Mouse (Mus musculus) ES-E14 (cell line): ENCODE results near the gene Chd9. TPM values are rescaled to one million over a fixed set of nuclear protein-coding genes. Genes with fewer than 3 reads are reported as not detected.
"Not testable (repeated sequence)": the region's sequence is repeated elsewhere in the genome, so short reads cannot be mapped to it uniquely, and the experiment has no call there.

Experiments
- DNase-seq: peaks from one replicate; pipeline ENCODE4 v3.0.0-alpha.2; 2013; ENCODE audit warnings: low read depth, low spot score
- H3K27ac ChIP-seq: 2 replicates; pipeline ENCODE4 v1.5.1; 2012; ENCODE audit warnings: low read depth, mild to moderate bottlenecking, low read length, moderate library complexity, mixed read lengths; ENCODE audit not compliant: poor library complexity, insufficient read depth, severe bottlenecking
- H3K36me3 ChIP-seq: 2 replicates; pipeline ENCODE4 v1.6.1; 2012; ENCODE audit warnings: mild to moderate bottlenecking, low read length, moderate library complexity, mixed read lengths; ENCODE audit not compliant: control insufficient read depth, poor library complexity, insufficient read depth, severe bottlenecking
- H3K4me1 ChIP-seq, 2 experiments: fragments of 150-350 bp in 1 of 2; sonication (generic) in 1 of 2; 2 replicates each; pipeline ENCODE4 v1.6.1; 2012; ENCODE audit warnings: low read length in 2 of 2, mild to moderate bottlenecking in 1 of 2, mixed read lengths in 1 of 2; ENCODE audit not compliant: control insufficient read depth in 2 of 2, insufficient read depth in 2 of 2, poor library complexity in 1 of 2
- H3K4me3 ChIP-seq, 2 experiments: fragments of 150-350 bp in 1 of 2; sonication (generic) in 1 of 2; 2 replicates each; pipeline ENCODE4 v1.5.1; 2012; ENCODE audit warnings: low read length in 2 of 2, low read depth in 1 of 2, mild to moderate bottlenecking in 1 of 2, mixed read lengths in 1 of 2; ENCODE audit not compliant: insufficient read depth in 1 of 2, poor library complexity in 1 of 2, severe bottlenecking in 1 of 2
- H3K9ac ChIP-seq: 2 replicates; pipeline ENCODE4 v1.6.1; 2012; ENCODE audit warnings: low read depth, mild to moderate bottlenecking, low read length, mixed read lengths; ENCODE audit not compliant: poor library complexity, insufficient read depth, severe bottlenecking
- H3K9me3 ChIP-seq: fragments of 150-350 bp; sonication (generic); 2 replicates; pipeline ENCODE4 v1.6.1; 2012; ENCODE audit warnings: low read depth, mild to moderate bottlenecking, low read length; ENCODE audit not compliant: control insufficient read depth, insufficient read depth
- CHD2 ChIP-seq: IDR thresholded peaks from 2 replicates; pipeline ENCODE4 v1.6.1; 2014; ENCODE audit warnings: mild to moderate bottlenecking, low read depth, low read length, inconsistent platforms
- HCFC1 ChIP-seq: IDR thresholded peaks from 2 replicates; pipeline ENCODE4 v1.6.1; 2012; ENCODE audit warnings: low read length, inconsistent platforms, borderline replicate concordance; ENCODE audit not compliant: insufficient read depth
- MAFK ChIP-seq: IDR thresholded peaks from 2 replicates; pipeline ENCODE4 v1.6.1; 2014; ENCODE audit warnings: mild to moderate bottlenecking, low read depth, low read length, inconsistent platforms; ENCODE audit not compliant: insufficient read depth
- ZC3H11A ChIP-seq: IDR thresholded peaks from 2 replicates; pipeline ENCODE4 v1.6.1; 2012; ENCODE audit warnings: low read depth, mild to moderate bottlenecking, inconsistent platforms, low read length, borderline replicate concordance
- ZNF384 ChIP-seq: IDR thresholded peaks from 2 replicates; pipeline ENCODE4 v1.6.1; 2012; ENCODE audit warnings: low read depth, low read length, inconsistent platforms
- in situ Hi-C, 2 experiments: fragments of 600-800 bp; cut with MboI; formaldehyde crosslinking; loops; one replicate each; pipeline ENCODE4 v1.15.1; 2025; ENCODE audit warnings: low sequenced_read_pairs in 2 of 2, inconsistent platforms in 1 of 2; ENCODE audit not compliant: unreplicated experiment in 2 of 2
- total RNA-seq: library from RNA; depleted of rRNA; stranded (reverse); fragments of 300-350 nt; gene quantifications from 2 replicates; pipeline ENCODE4 v1.2.3, GENCODE M21; 2012

Gene Chd9
- total RNA-seq, 1 experiment, result 32.4 TPM

DNA sequence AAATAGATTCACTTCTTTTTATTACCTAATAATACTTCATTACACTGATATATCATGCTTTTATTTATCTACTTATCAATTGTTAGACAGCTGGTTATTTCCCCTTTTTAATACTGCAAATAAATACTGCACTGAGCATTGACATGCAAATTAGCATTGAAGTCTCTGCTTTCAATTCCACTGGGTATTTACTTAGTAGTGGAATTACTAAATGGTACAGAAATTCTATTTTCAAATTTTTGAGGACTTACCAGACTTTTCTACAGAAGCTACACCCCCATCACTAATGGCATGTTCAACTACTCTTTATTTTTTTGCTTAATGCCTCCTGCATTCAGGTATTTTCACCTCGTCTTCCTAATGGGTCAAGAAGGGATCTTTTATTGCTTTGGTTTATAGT lies 100.3 kb downstream of the Chd9 start:
- H3K27ac ChIP-seq, result no peak overlapping the region
- in situ Hi-C loops, result no loop called here
- no peak overlapping the region for H3K9ac ChIP-seq
- TF ChIP-seq ZC3H11A (no peak), CHD2 (no peak), MAFK (no peak), HCFC1 (no peak), ZNF384 (no peak)
- H3K9me3 ChIP-seq, result no peaks in the 10 kb centered on the region
- no peak overlapping the region for H3K4me3 ChIP-seq
- DNase-seq, result no peak
- H3K4me1 ChIP-seq, result peaks cover 0 to 3% of the 10 kb centered on the region in 2 experiments; a peak in 1 of 4 replicates
- peaks cover 11% of the 10 kb centered on the region for H3K36me3 ChIP-seq

DNA sequence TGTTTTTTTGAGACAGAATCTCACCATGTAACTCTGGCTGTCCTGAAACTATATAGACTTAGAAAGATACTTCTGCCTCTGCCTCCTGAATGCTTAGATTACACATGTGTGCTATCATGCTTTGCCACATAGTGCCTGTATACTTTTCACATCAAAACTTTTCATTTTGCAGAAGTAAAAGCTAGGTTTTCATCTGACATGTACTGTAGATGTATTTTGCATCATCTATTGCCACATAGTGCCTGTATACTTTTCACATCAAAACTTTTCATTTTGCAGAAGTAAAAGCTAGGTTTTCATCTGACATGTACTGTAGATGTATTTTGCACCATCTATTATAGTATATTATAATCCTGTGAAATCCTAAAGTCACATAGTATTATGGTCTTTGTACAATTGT lies 102.0 kb downstream of the Chd9 start:
- H3K4me3 ChIP-seq, H3K9me3 ChIP-seq, H3K9ac ChIP-seq, in situ Hi-C loops, H3K27ac ChIP-seq, H3K4me1 ChIP-seq, DNase-seq: not testable (repeated sequence)
- H3K36me3 ChIP-seq, result peaks cover 16% of the 10 kb centered on the region

DNA sequence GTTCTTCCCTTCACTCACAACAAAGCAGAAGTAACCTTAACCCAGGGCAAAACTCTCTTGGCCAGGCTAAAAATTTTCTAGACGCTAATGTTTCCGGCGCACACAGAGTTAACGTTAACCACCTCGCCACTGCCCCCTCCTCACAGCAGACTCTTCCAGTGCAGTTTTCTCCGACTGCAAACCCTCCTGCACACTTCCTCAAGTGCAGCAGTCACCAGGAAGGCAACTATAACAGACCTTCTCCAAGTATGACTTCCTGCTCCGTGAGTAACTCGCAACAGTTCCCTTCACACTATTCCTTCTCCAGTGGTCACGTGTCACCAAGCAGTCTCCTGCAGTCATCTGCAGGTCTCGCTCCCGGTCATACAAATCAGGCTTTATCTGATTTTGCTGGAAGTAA lies 104.8 kb downstream of the Chd9 start:
- TF ChIP-seq ZNF384, result no peak
- TF ChIP-seq MAFK, result no peak
- TF ChIP-seq ZC3H11A, result no peak
- Histone ChIP-seq H3K4me3 (no peak overlapping the region), H3K4me1 (peaks cover 0 to 3% of the 10 kb centered on the region in 2 experiments; a peak in 1 of 4 replicates), H3K9ac (no peak overlapping the region), H3K9me3 (no peaks in the 10 kb centered on the region), H3K36me3 (peaks cover 16% of the 10 kb centered on the region), H3K27ac (no peak overlapping the region)
- no peak for DNase-seq
- in situ Hi-C loops, result no loop called here

DNA sequence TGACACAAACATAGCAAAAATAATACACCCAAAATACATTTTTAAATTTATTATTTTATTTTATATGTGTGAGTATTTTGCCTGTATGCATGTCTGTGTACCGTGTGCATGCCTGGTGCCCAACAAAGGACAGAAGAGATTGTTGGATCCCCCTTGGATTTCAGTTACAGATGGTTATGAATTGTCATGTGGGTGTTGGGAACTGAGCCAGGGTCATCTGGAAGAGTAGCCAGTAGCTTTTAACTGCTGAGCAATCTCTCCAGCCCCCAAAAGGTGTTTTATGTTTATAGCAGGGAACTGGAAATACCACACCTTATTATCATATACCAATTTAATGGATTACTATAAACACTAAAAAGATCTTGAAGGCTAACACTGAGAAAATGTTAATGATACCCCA lies 106.6 kb downstream of the Chd9 start:
- no peak for DNase-seq
- no peak overlapping the region for H3K4me3 ChIP-seq
- H3K4me1 ChIP-seq, result peaks cover 0 to 3% of the 10 kb centered on the region in 2 experiments; a peak in 1 of 4 replicates
- TF ChIP-seq ZC3H11A, result no peak
- TF ChIP-seq MAFK, result no peak
- TF ChIP-seq HCFC1, result no peak
- TF ChIP-seq ZNF384, result no peak
- no peak for TF ChIP-seq CHD2
- in situ Hi-C loops, result no loop called here
- peaks cover 16% of the 10 kb centered on the region for H3K36me3 ChIP-seq
- no peak overlapping the region for H3K27ac ChIP-seq
- H3K9me3 ChIP-seq, result no peaks in the 10 kb centered on the region
- H3K9ac ChIP-seq, result no peak overlapping the region

DNA sequence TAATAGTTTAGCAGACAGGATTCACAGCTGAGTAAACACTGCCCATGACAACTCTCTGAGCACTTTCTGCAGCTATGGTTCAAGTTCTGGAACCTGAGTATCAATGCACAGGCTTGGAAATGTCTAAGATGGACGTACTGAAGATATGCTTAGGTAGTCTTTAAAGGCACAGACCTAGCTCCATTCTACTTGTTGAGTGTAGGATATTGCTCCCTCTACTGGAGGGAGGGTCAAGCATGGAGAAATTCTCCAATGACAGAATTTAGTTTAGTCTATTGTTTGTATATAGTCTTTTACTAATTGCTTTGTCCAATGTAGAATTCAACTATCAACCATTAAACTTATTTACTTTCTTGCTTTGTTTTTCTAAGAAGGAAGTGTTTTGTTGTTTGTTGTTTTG lies 108.7 kb downstream of the Chd9 start:
- peak; percentile 35 for DNase-seq
- Histone ChIP-seq H3K4me3 (no peak overlapping the region), H3K4me1 (peaks cover 0 to 5% of the 10 kb centered on the region in 2 experiments; a peak in 1 of 4 replicates), H3K36me3 (peaks cover 16% of the 10 kb centered on the region), H3K27ac (no peak overlapping the region), H3K9me3 (no peaks in the 10 kb centered on the region), H3K9ac (no peak overlapping the region)
- TF ChIP-seq ZC3H11A (no peak), CHD2 (no peak), ZNF384 (no peak), MAFK (no peak), HCFC1 (no peak)
- in situ Hi-C loops, result no loop called here
